Mouse (Mus musculus): ENCODE measurements around the gene L3mbtl2.

- no peak for TF ChIP-seq CTCF (IDR thresholded peaks at IDR 0.05; ENCODE audit: low read depth)
- no peak for TF ChIP-seq EP300 (IDR thresholded peaks at IDR 0.05; ENCODE audit: low read depth)
Observed at GRCm38 (mm10) chr15:81698532-81698931, 34.8 kb downstream of the L3mbtl2 start.
